8 mouse cellular contexts compared by ENCODE assay signal in the genomic region with DNA sequence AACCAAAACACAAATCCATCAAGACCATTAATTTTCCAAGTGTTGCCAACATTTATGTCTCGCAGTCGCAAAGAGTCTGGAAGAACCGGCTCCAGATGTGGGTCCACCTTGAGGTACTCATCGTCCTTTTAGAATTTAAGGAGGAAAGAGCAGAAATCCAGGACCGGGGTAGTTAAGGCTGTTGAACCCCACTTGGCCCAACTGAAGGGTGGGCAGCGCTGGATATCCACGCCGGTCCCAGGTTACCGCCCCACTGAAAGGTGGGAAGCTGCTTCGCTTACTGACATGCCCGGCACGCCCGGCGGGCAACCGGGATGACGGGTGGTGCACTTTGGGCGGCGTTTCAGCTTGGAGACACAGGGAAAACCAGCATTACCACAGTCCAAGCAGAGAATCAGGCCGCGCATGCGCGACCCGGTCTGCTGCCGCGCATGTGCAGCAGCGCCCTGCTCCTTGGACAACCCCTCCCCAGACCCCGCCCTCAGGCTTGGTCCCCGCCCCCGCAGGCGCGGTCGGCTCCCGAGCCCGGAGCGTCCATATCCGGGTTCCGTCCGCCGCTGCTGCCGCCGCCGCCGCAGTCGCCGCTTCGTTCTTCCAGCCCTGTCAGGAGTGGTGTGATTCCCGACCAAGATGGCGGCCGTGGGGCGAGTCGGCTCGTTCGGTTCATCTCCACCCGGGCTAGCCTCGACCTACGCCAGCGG. TPM values are rescaled to one million over a fixed set of nuclear protein-coding genes. Genes with fewer than 3 reads are reported as not detected.
DNase-seq lines count a peak whose midpoint lies in the region; ATAC-seq and TF ChIP-seq lines count a peak whose summit lies in the region.

Dync1li1 (plus strand) TSS at position 539 of the 701 bp plus-strand sequence.

- POLR2A ChIA-PET in Patski (lab: Charles Lee): interaction anchor here (0.9 kb wide), 1 partner anchor 13 kb away, joined by 3 read pairs; no protein-coding TSS in a partner anchor

- no peaks in the 10 kb centered on the region for H3K9me3 ChIP-seq in hindbrain, embryonic 13.5 days

- in situ Hi-C loops in Patski (cut with MboI; ENCODE audit: low pct_unique_long_range_greater_than_20kb): no loop called here

- peak within 1 kb of the TSS; percentile 98 for H3K4me3 ChIP-seq in hindbrain, embryonic 13.5 days

- peaks cover 18% of the 10 kb centered on the region for H3K36me3 ChIP-seq in hindbrain, embryonic 13.5 days

- under 1% methylated on average over 57 of the region's 57 CpGs for WGBS in hindbrain, embryonic 13.5 days

- peaks cover 33% of the 10 kb centered on the region for H3K4me1 ChIP-seq in hindbrain, embryonic 13.5 days (replicated peaks)

- ATAC-seq in Patski: peak; percentile 85
- peak; percentile 93 for ATAC-seq in hindbrain, embryonic 13.5 days (ENCODE audit: low FRiP score)

- DNase-seq in Patski (ENCODE audit: low read depth, low spot score): peak; percentile 84
- DNase-seq in cerebellum, postnatal 14 days: peak; percentile 99 to 100
- DNase-seq in frontal cortex, postnatal 14 days (ENCODE audit: low spot score in 2 of 2): peak; percentile 95 to 96
- DNase-seq in layer of hippocampus, postnatal 25 days (ENCODE audit: extremely low spot score in 1 of 2, low spot score in 1 of 2): peak; percentile 91 to 96
- DNase-seq in lung, postnatal 25 days (ENCODE audit: low spot score): peak; percentile 97
- DNase-seq in retina, embryonic 14.5 days (ENCODE audit: low spot score): peak; percentile 99
- DNase-seq in thymus, postnatal 4 days: peak; percentile 99

- no peaks in the 10 kb centered on the region for H3K27me3 ChIP-seq in Patski
- H3K27me3 ChIP-seq in hindbrain, embryonic 13.5 days: no peaks in the 10 kb centered on the region

- peak within 1 kb of the TSS; percentile 82 for H3K4me2 ChIP-seq in hindbrain, embryonic 13.5 days

- CTCF ChIA-PET in Patski (lab: Charles Lee): interaction anchor here (0.8 kb wide), 1 partner anchor 24 kb away, joined by 3 read pairs; no protein-coding TSS in a partner anchor

- no peak for TF ChIP-seq CTCF in Patski (IDR thresholded peaks at IDR 0.05)

- peak within 1 kb of the TSS; percentile 99 for H3K27ac ChIP-seq in hindbrain, embryonic 13.5 days

- peak within 1 kb of the TSS; percentile 97 for H3K9ac ChIP-seq in hindbrain, embryonic 13.5 days

RNA-seq across cellular contexts. Expression of gene Dync1li1, which starts in this region (rescaled TPM):
- polyA plus RNA-seq in Patski (2021): 55.6 TPM
- polyA plus RNA-seq in hindbrain, embryonic 13.5 days (2015; fragmentation: Nextera tagmentation; extraction: Ambion mirVana): 124 and 148 TPM in 2 replicates
- total RNA-seq in layer of hippocampus, postnatal 25 days (2021): 100 to 1,000 TPM in 1 of 2 experiments, 10 to 100 TPM in 1; 92.8 to 101 TPM

Comparison
In these comparisons a context has a peak if more than half of its experiments do, and no peak if none do; other contexts are left out.
1. Peak in every context shown above with its lines: DNase-seq, ATAC-seq, H3K4me3 ChIP-seq and H3K27ac ChIP-seq.